Mouse (Mus musculus) heart, embryonic 14.5 days (tissue): ENCODE data around the gene Fgfr2. TPM values are rescaled to one million over a fixed set of nuclear protein-coding genes. Genes with fewer than 3 reads are reported as not detected.

Experiments
- ATAC-seq: fragments of 200-750 bp; cut with Nextera tagmentation; 2 replicates; pipeline ENCODE4 v1.8.0; 2017; ENCODE audit warnings: low read depth, moderate TSS enrichment; ENCODE audit not compliant: insufficient number of reproducible peaks, insufficient read depth, low FRiP score
- H3K27ac ChIP-seq, 2 experiments: fragments of 200-500 bp in 1 of 2; fragments of 300-500 bp in 1 of 2; sonication (generic) in 1 of 2; replicated peaks in 1 of 2; 2 replicates each; pipeline ENCODE4 v1.5.1; 2012 to 2014; ENCODE audit warnings: low read depth in 2 of 2, low read length in 2 of 2, control low read depth in 1 of 2, mild to moderate bottlenecking in 1 of 2, mixed read lengths in 1 of 2; ENCODE audit not compliant: control insufficient read depth in 1 of 2, insufficient read depth in 1 of 2
- H3K27me3 ChIP-seq: fragments of 300-500 bp; sonication (generic); 2 replicates; pipeline ENCODE4 v1.6.1; 2014; ENCODE audit warnings: mild to moderate bottlenecking, low read length, control low read depth; ENCODE audit not compliant: control insufficient read depth, insufficient read depth
- H3K36me3 ChIP-seq: fragments of 300-500 bp; sonication (generic); 2 replicates; pipeline ENCODE4 v1.6.1; 2014; ENCODE audit warnings: mild to moderate bottlenecking, control low read depth, low read length, mixed read lengths; ENCODE audit not compliant: control insufficient read depth, insufficient read depth
- H3K4me1 ChIP-seq, 2 experiments: fragments of 200-500 bp in 1 of 2; fragments of 300-500 bp in 1 of 2; sonication (generic) in 1 of 2; 2 replicates each; pipeline ENCODE4 v1.6.1; 2012 to 2014; ENCODE audit warnings: low read length in 2 of 2, control low read depth in 1 of 2, mixed read lengths in 1 of 2; ENCODE audit not compliant: control insufficient read depth in 2 of 2, insufficient read depth in 2 of 2
- H3K4me2 ChIP-seq: fragments of 300-500 bp; sonication (generic); 2 replicates; pipeline ENCODE4 v1.6.1; 2014; ENCODE audit warnings: mild to moderate bottlenecking, low read length
- H3K4me3 ChIP-seq, 2 experiments: fragments of 200-500 bp in 1 of 2; fragments of 300-500 bp in 1 of 2; sonication (generic) in 1 of 2; 2 replicates each; pipeline ENCODE4 v1.5.1; 2012 to 2014; ENCODE audit warnings: low read length in 2 of 2, mild to moderate bottlenecking in 2 of 2, control low read depth in 1 of 2, low read depth in 1 of 2, moderate library complexity in 1 of 2; ENCODE audit not compliant: control insufficient read depth in 1 of 2, insufficient read depth in 1 of 2
- H3K9ac ChIP-seq: fragments of 300-500 bp; sonication (generic); 2 replicates; pipeline ENCODE4 v1.6.1; 2014; ENCODE audit warnings: mild to moderate bottlenecking, low read length
- H3K9me3 ChIP-seq: fragments of 300-500 bp; sonication (generic); 2 replicates; pipeline ENCODE4 v1.6.1; 2016; ENCODE audit warnings: low read length, control low read depth; ENCODE audit not compliant: control insufficient read depth
- WGBS: fragments of 180-500 bp; shearing (Covaris S2); extraction: QIAGEN DNeasy Blood & Tissue Kit; methylation state at CpG from one replicate; pipeline ENCODE4 v1.1.7; 2014; 5-methylcytosine and 5-hydroxymethylcytosine counted together
- polyA plus RNA-seq: library from polyadenylated mRNA; unstranded; fragments of >200 nt; fragmentation: Nextera tagmentation; extraction: Ambion mirVana; gene quantifications from 2 replicates; pipeline ENCODE4 v1.2.1, GENCODE M21; 2014

Gene Fgfr2
- polyA plus RNA-seq, 1 experiment from 2014 or later, result 22.4 TPM

DNA sequence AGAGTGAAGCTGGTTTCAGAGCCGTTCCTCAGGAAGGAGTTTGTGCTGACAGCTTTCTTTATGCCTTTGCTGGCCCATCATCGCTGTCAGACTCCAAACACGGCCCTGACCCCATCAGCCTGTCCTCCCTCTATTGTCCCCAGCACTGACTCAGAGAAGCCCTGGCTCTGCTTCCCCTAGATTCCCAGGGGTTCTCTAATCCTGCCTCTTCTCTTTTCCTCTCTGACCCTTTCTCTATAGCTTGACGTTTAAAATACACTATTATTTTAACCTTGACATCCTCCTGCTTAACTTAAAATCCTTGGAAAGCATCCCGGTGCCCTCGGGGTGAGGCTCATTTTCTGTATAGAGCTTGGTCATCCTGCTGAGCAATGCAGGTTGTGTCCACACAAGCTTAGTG, 923.5 kb downstream of the Fgfr2 start:
- 37% methylated on average over 6 of the region's 6 CpGs for WGBS
- no peak overlapping the region for H3K9ac ChIP-seq
- ATAC-seq, result no peak
- no peaks in the 10 kb centered on the region for H3K36me3 ChIP-seq
- no peaks in the 10 kb centered on the region for H3K4me1 ChIP-seq
- 0 out of 2 replicates have a peak, but pooled peaks cover 4% of the 10 kb centered on the region for H3K27me3 ChIP-seq
- H3K27ac ChIP-seq, result no peak overlapping the region
- no peak overlapping the region for H3K4me2 ChIP-seq
- no peak overlapping the region for H3K4me3 ChIP-seq
- H3K9me3 ChIP-seq, result no peaks in the 10 kb centered on the region

DNA sequence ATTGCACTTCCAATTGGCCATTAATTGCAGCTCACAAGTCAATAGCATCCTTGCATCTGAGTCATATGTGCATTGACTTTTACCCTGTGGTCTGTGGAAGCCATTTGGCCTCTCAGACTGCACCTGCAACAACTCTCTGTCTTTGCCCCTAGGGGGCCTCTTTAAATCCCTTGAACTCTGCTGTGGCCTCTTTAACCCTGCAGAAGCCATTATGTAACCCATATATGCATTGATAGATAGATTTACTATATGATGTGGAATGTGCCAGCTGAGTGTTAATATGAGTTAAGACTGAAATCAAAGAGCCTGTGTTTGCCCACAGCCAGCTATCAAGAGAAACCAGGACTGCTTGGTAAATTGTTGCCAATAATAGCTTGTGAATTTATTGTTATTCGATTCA, 924.3 kb downstream of the Fgfr2 start:
- ATAC-seq, result no peak
- Histone ChIP-seq H3K9me3 (no peaks in the 10 kb centered on the region), H3K27ac (no peak overlapping the region), H3K4me1 (no peaks in the 10 kb centered on the region), H3K27me3 (0 out of 2 replicates have a peak, but pooled peaks cover 4% of the 10 kb centered on the region), H3K36me3 (no peaks in the 10 kb centered on the region), H3K4me2 (no peak overlapping the region), H3K9ac (no peak overlapping the region), H3K4me3 (no peak overlapping the region)
- WGBS, result 79% methylated on average over 1 of the region's 1 CpGs

DNA sequence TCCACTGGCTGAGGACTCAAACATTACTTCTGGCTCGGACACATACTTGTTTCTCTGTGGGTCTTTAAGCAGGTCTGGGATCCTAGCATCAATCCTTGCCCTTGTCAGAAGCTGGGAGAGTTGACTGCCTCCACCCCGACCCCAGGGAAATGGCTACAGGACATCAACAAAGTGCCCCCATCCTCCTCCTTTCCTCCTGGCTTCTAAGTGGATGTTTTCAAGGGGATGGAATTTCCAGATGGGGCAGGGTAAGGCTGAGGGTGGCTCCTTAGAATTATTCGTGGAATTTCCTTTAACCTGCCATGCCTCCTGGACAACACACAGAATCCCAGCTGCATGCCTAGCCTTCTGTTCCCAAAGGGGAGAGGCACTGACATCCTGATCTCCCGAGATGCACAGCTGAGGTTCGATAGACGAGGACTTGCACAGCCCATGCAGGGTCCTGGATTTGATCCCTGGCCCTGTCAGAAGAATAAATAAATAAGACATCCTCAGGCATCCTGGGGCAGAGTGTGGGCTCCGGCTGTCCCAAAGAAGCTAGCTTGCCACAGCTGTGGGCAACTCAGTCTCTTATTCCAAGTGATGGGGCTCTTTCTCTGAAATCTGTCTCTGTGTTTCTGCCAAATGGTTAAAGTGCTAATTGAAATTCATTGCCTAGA, 925.2 kb downstream of the Fgfr2 start:
- Histone ChIP-seq H3K9ac (no peak overlapping the region), H3K27ac (no peak overlapping the region), H3K4me1 (no peaks in the 10 kb centered on the region), H3K9me3 (no peaks in the 10 kb centered on the region), H3K4me2 (no peak overlapping the region), H3K4me3 (no peak overlapping the region), H3K27me3 (0 out of 2 replicates have a peak, but pooled peaks cover 4% of the 10 kb centered on the region), H3K36me3 (no peaks in the 10 kb centered on the region)
- no peak for ATAC-seq
- 30% methylated on average over 7 of the region's 7 CpGs for WGBS

DNA sequence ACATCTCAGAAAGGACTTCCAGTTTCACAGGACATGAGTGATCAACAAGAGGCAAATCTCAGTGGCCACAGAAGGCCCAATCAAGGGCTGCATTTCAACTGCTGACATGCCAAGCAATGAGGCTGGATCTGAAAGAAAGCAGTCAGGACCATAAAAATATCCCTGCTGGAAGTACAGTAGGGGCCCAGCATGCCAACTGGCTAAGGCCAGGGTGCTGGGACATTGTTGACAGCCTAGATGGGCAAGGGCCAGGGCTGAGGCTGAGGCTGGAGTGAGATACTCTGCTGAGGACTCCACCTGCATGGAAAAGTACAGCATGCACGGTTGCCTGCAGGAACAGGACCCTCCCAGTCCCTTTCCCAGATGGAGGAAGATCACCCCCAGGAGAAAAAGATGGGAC, 926.6 kb downstream of the Fgfr2 start:
- no peak overlapping the region for H3K4me3 ChIP-seq
- no peak for ATAC-seq
- H3K27ac ChIP-seq, result no peak overlapping the region
- no peaks in the 10 kb centered on the region for H3K36me3 ChIP-seq
- H3K27me3 ChIP-seq, result 0 out of 2 replicates have a peak, but pooled peaks cover 4% of the 10 kb centered on the region
- H3K4me1 ChIP-seq, result no peaks in the 10 kb centered on the region
- H3K4me2 ChIP-seq, result no peak overlapping the region
- H3K9ac ChIP-seq, result no peak overlapping the region
- WGBS, result 67% methylated on average over 1 of the region's 1 CpGs
- no peaks in the 10 kb centered on the region for H3K9me3 ChIP-seq

DNA sequence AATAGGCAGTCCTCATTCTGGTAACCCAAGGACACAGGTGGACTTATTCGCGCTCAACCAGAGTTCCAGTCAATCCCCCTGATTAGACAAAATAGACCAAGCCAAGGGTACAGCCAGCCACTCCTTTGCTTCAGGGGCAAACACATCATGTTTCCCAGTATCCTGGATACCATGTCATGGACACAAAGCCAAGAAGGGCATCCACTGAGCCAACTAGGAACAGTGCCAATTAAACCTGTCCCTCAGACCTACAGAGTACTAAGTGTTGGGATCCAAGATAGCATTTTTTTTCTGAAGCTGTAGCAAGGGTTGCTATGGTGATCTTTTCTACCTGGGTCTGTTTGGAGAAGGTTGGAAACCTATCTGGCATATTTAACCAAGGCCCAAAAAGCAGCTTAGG, 929.5 kb downstream of the Fgfr2 start:
- H3K36me3 ChIP-seq, result no peaks in the 10 kb centered on the region
- 92% methylated on average over 2 of the region's 2 CpGs for WGBS
- no peak for ATAC-seq

DNA sequence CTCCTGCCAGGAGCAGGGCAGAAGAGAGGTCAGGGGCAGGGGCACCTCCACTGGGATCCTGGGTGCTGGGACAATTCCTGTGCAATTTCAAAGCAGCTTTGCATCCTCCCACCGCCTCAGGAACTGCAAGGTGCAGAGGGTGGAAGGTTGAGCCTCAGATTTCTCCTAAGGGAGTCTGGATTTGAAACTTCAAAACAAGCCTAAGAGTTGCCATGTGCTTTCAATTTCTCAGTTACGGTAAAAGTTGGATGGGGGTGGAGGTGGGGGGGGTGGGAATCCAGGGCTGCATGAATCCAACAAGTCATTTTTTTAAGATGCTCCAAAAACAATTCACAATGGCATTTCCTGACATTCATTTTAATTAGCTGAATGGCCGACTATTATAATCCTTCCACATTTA, 935.7 kb downstream of the Fgfr2 start:
- H3K9me3 ChIP-seq, result no peaks in the 10 kb centered on the region
- WGBS, result 73% methylated on average over 3 of the region's 3 CpGs
- H3K36me3 ChIP-seq, result no peaks in the 10 kb centered on the region
- H3K4me2 ChIP-seq, result no peak overlapping the region
- no peaks in the 10 kb centered on the region; a peak in 1 of 4 replicates for H3K4me1 ChIP-seq
- no peak overlapping the region for H3K9ac ChIP-seq
- no peak overlapping the region for H3K4me3 ChIP-seq
- no peak overlapping the region for H3K27ac ChIP-seq
- no peak for ATAC-seq
- H3K27me3 ChIP-seq, result no peaks in the 10 kb centered on the region

More for the DNA sequence above, 929.5 kb downstream of the Fgfr2 start:
- no peaks in the 10 kb centered on the region for H3K9me3 ChIP-seq
- no peak overlapping the region for H3K9ac ChIP-seq
- no peak overlapping the region for H3K4me2 ChIP-seq
- H3K4me3 ChIP-seq, result no peak overlapping the region
- no peaks in the 10 kb centered on the region for H3K4me1 ChIP-seq
- H3K27me3 ChIP-seq, result 0 out of 2 replicates have a peak, but pooled peaks cover 1% of the 10 kb centered on the region
- H3K27ac ChIP-seq, result no peak overlapping the region

DNA sequence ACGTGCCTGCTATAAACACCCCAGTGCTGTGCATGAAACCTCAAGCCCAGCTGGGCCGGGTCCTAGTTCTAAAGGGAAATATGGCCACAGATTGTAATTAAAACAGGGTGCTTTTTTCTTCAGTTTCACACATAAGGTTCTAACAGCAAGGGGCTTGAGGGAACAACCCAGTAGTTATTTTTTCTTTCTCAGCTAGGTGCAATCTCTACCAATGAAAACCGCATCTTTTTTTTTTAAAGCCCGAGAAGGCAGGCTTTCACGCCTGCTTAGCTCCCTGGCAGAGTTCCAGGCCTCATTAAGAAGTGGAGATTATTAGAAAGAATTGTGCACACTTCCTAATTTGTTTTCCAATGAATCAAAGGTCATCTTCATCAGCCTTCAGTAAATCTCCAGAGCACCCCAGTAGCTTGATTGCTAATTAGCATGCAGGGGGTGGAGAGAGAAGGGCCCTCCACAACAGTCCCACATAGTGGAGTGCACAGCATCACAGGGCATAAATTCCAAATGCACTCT, 939.2 kb downstream of the Fgfr2 start:
- Histone ChIP-seq H3K36me3 (no peaks in the 10 kb centered on the region), H3K27me3 (no peaks in the 10 kb centered on the region), H3K9me3 (no peaks in the 10 kb centered on the region), H3K4me2 (no peak overlapping the region), H3K27ac (no peak overlapping the region), H3K4me1 (no peaks in the 10 kb centered on the region; a peak in 1 of 4 replicates), H3K4me3 (no peak overlapping the region), H3K9ac (no peak overlapping the region)
- 61% methylated on average over 5 of the region's 5 CpGs for WGBS
- no peak for ATAC-seq
